Mouse (Mus musculus): ENCODE measurements around the gene B3galt6. TPM values are rescaled to one million over a fixed set of nuclear protein-coding genes. Genes with fewer than 3 reads are reported as not detected.
A peak's percentile ranks its signal among the peaks of the same experiment; 100 is the strongest.

The B3galt6 gene
- polyA plus RNA-seq, 1 experiment from 2014 or later = 12.1 TPM

- Histone ChIP-seq H3K4me3 (ENCODE audit: low read depth, low read length) (no peak overlapping the region), H3K4me1 (replicated peaks; ENCODE audit: control insufficient read depth, insufficient read depth, low read length) (no peaks in the 10 kb centered on the region), H3K9ac (ENCODE audit: low read depth, low read length) (no peak overlapping the region), H3K27ac (ENCODE audit: low read depth, low read length) (no peak overlapping the region), H3K4me2 (no peak overlapping the region), H3K9me3 (ENCODE audit: control insufficient read depth, low read length) (no peaks in the 10 kb centered on the region), H3K36me3 (ENCODE audit: control insufficient read depth, insufficient read depth, low read length) (peaks cover 46% of the 10 kb centered on the region), H3K27me3 (replicated peaks; ENCODE audit: control insufficient read depth, insufficient read depth, low read length) (no peaks in the 10 kb centered on the region)
- WGBS = 88% methylated on average over 4 of the region's 4 CpGs
- DNase-seq (ENCODE audit: low spot score) (no peak), ATAC-seq (replicated peaks; ENCODE audit: low FRiP score) (no peak)
Observed at GRCm38 (mm10) chr4:156008369-156008768, 15.9 kb upstream of the B3galt6 start.

GRCm38 (mm10) chr4:156004109-156004508, 11.7 kb upstream of the B3galt6 start:
- H3K27ac ChIP-seq (ENCODE audit: low read depth, low read length) = no peak overlapping the region
- no peak overlapping the region for H3K4me2 ChIP-seq
- no peaks in the 10 kb centered on the region for H3K4me1 ChIP-seq (replicated peaks; ENCODE audit: control insufficient read depth, insufficient read depth, low read length)
- ATAC-seq (replicated peaks; ENCODE audit: low FRiP score) (no peak), DNase-seq (ENCODE audit: low spot score) (no peak)
- H3K9me3 ChIP-seq (ENCODE audit: control insufficient read depth, low read length) = no peaks in the 10 kb centered on the region
- H3K36me3 ChIP-seq (ENCODE audit: control insufficient read depth, insufficient read depth, low read length) = peaks cover 51% of the 10 kb centered on the region
- WGBS = 91% methylated on average over 3 of the region's 3 CpGs
- H3K27me3 ChIP-seq (replicated peaks; ENCODE audit: control insufficient read depth, insufficient read depth, low read length) = no peaks in the 10 kb centered on the region
- H3K9ac ChIP-seq (ENCODE audit: low read depth, low read length) = no peak overlapping the region
- H3K4me3 ChIP-seq (ENCODE audit: low read depth, low read length) = no peak overlapping the region

DNA sequence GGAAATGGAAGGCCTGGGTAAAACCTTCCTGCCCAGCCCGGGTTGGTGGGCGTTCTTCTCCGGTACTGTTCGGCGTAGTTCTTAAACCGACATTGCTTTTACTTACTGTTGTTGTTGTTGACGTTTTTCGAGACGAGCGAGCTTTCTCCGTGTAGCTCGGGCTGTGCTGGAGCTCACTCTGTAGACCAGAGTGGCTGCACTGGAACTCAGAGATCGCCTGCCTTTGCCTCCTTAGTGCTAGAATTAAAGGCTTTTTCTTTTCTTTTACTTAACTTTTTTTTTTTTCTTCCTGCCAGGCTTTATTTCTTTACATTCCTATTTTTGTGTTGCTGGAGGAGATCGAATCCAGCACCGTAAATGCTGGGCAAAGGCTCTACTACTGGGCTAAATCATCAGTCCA, 1.2 kb upstream of the B3galt6 start:
- Histone ChIP-seq H3K9me3 (ENCODE audit: control insufficient read depth, low read length) (no peaks in the 10 kb centered on the region), H3K9ac (ENCODE audit: low read depth, low read length) (peak overlapping the region; percentile 85), H3K36me3 (ENCODE audit: control insufficient read depth, insufficient read depth, low read length) (peaks cover 21% of the 10 kb centered on the region; the same call in 1 of the 2 replicates), H3K27me3 (replicated peaks; ENCODE audit: control insufficient read depth, insufficient read depth, low read length) (no peaks in the 10 kb centered on the region), H3K27ac (ENCODE audit: low read depth, low read length) (peak overlapping the region; percentile 88), H3K4me1 (replicated peaks; ENCODE audit: control insufficient read depth, insufficient read depth, low read length) (peaks cover 46% of the 10 kb centered on the region), H3K4me3 (ENCODE audit: low read depth, low read length) (peak overlapping the region; percentile 76), H3K4me2 (peak overlapping the region; percentile 81)
- ATAC-seq (replicated peaks; ENCODE audit: low FRiP score) (no peak), DNase-seq (ENCODE audit: low spot score) (no peak)
- WGBS = 3% methylated on average over 15 of the region's 15 CpGs

- under 1% methylated on average over 70 of the region's 70 CpGs for WGBS
- peak; percentile 76 for ATAC-seq (replicated peaks; ENCODE audit: low FRiP score)
Observed at GRCm38 (mm10) chr4:155992906-155993547, 578 bp upstream of the B3galt6 start.

DNA sequence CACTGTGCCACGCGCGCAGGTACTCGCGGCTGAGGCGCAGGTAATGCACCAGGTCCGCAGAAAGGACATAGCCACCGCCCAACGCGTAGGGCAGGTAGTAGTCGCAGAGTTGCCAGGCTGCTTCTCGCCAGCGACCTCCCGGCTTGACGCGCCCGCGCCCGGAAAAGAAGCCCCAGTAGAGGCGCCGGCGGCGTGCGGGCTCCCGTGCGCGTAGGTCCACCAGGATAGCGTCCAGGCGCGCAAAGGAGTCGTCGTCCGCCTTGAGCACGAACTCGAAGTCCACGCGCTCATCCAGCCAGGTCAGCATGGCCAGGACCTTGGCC, 580 bp downstream of the B3galt6 start:
- Histone ChIP-seq H3K4me1 (replicated peaks; ENCODE audit: control insufficient read depth, insufficient read depth, low read length) (peaks cover 56% of the 10 kb centered on the region), H3K9me3 (ENCODE audit: control insufficient read depth, low read length) (no peaks in the 10 kb centered on the region), H3K27me3 (replicated peaks; ENCODE audit: control insufficient read depth, insufficient read depth, low read length) (no peaks in the 10 kb centered on the region), H3K4me3 (ENCODE audit: low read depth, low read length) (peak overlapping the region; percentile 76), H3K4me2 (peak overlapping the region; percentile 100), H3K27ac (ENCODE audit: low read depth, low read length) (peak overlapping the region; percentile 93), H3K36me3 (ENCODE audit: control insufficient read depth, insufficient read depth, low read length) (peaks cover 8% of the 10 kb centered on the region; the same call in 1 of the 2 replicates), H3K9ac (ENCODE audit: low read depth, low read length) (peak overlapping the region; percentile 87)
- 22% methylated on average over 37 of the region's 37 CpGs for WGBS
- ATAC-seq (replicated peaks; ENCODE audit: low FRiP score) = peak; percentile 0; the same call in 1 of the 2 replicates
- no peak for DNase-seq (ENCODE audit: low spot score)

More at GRCm38 (mm10) chr4:155992906-155993547, 578 bp upstream of the B3galt6 start:
- H3K36me3 ChIP-seq (ENCODE audit: control insufficient read depth, insufficient read depth, low read length) = peaks cover 15% of the 10 kb centered on the region; the same call in 1 of the 2 replicates
- no peaks in the 10 kb centered on the region for H3K9me3 ChIP-seq (ENCODE audit: control insufficient read depth, low read length)
- H3K4me2 ChIP-seq = peak overlapping the region; percentile 100
- peak overlapping the region; percentile 88 for H3K27ac ChIP-seq (ENCODE audit: low read depth, low read length)
- H3K9ac ChIP-seq (ENCODE audit: low read depth, low read length) = peak overlapping the region; percentile 85
- no peaks in the 10 kb centered on the region for H3K27me3 ChIP-seq (replicated peaks; ENCODE audit: control insufficient read depth, insufficient read depth, low read length)
- H3K4me1 ChIP-seq (replicated peaks; ENCODE audit: control insufficient read depth, insufficient read depth, low read length) = peaks cover 52% of the 10 kb centered on the region
- H3K4me3 ChIP-seq (ENCODE audit: low read depth, low read length) = peak overlapping the region; percentile 76
- DNase-seq (ENCODE audit: low spot score) = peak; percentile 96

- Histone ChIP-seq H3K36me3 (ENCODE audit: control insufficient read depth, insufficient read depth, low read length) (peaks cover 3% of the 10 kb centered on the region; the same call in 1 of the 2 replicates), H3K9me3 (ENCODE audit: control insufficient read depth, low read length) (no peaks in the 10 kb centered on the region), H3K27ac (ENCODE audit: low read depth, low read length) (peak overlapping the region; percentile 93), H3K27me3 (replicated peaks; ENCODE audit: control insufficient read depth, insufficient read depth, low read length) (no peaks in the 10 kb centered on the region), H3K9ac (ENCODE audit: low read depth, low read length) (peak overlapping the region; percentile 87), H3K4me2 (peak overlapping the region; percentile 100), H3K4me3 (ENCODE audit: low read depth, low read length) (peak overlapping the region; percentile 76), H3K4me1 (replicated peaks; ENCODE audit: control insufficient read depth, insufficient read depth, low read length) (peaks cover 56% of the 10 kb centered on the region)
- peak; percentile 46 for DNase-seq (ENCODE audit: low spot score)
- 74% methylated on average over 22 of the region's 22 CpGs for WGBS
- no peak; the same call in 1 of the 2 replicates for ATAC-seq (replicated peaks; ENCODE audit: low FRiP score)
Observed at GRCm38 (mm10) chr4:155991211-155991907, 1.1 kb downstream of the B3galt6 start.

GRCm38 (mm10) chr4:155983788-155984187, 8.7 kb downstream of the B3galt6 start:
- 30% methylated on average over 2 of the region's 2 CpGs for WGBS
- H3K4me2 ChIP-seq = no peak overlapping the region
- H3K9ac ChIP-seq (ENCODE audit: low read depth, low read length) = no peak overlapping the region
- no peaks in the 10 kb centered on the region for H3K9me3 ChIP-seq (ENCODE audit: control insufficient read depth, low read length)
- H3K27ac ChIP-seq (ENCODE audit: low read depth, low read length) = no peak overlapping the region
- H3K36me3 ChIP-seq (ENCODE audit: control insufficient read depth, insufficient read depth, low read length) = no peaks in the 10 kb centered on the region
- ATAC-seq (replicated peaks; ENCODE audit: low FRiP score) (no peak), DNase-seq (ENCODE audit: low spot score) (no peak)
- no peaks in the 10 kb centered on the region; the same call in 1 of the 2 replicates for H3K27me3 ChIP-seq (replicated peaks; ENCODE audit: control insufficient read depth, insufficient read depth, low read length)
- peaks cover 11% of the 10 kb centered on the region for H3K4me1 ChIP-seq (replicated peaks; ENCODE audit: control insufficient read depth, insufficient read depth, low read length)
- H3K4me3 ChIP-seq (ENCODE audit: low read depth, low read length) = no peak overlapping the region

GRCm38 (mm10) chr4:155981436-155982082, 10.9 kb downstream of the B3galt6 start:
- Histone ChIP-seq H3K36me3 (ENCODE audit: control insufficient read depth, insufficient read depth, low read length) (no peaks in the 10 kb centered on the region), H3K4me3 (ENCODE audit: low read depth, low read length) (no peak overlapping the region), H3K9me3 (ENCODE audit: control insufficient read depth, low read length) (no peaks in the 10 kb centered on the region), H3K4me2 (no peak overlapping the region), H3K4me1 (replicated peaks; ENCODE audit: control insufficient read depth, insufficient read depth, low read length) (no peaks in the 10 kb centered on the region), H3K27ac (ENCODE audit: low read depth, low read length) (no peak overlapping the region), H3K9ac (ENCODE audit: low read depth, low read length) (no peak overlapping the region), H3K27me3 (replicated peaks; ENCODE audit: control insufficient read depth, insufficient read depth, low read length) (no peaks in the 10 kb centered on the region; the same call in 1 of the 2 replicates)
- DNase-seq (ENCODE audit: low spot score) (no peak), ATAC-seq (replicated peaks; ENCODE audit: low FRiP score) (no peak)
- 61% methylated on average over 12 of the region's 12 CpGs for WGBS

All from liver, embryonic 11.5 days (tissue).